Mouse (Mus musculus) erythroblast, embryonic 14.5 days (primary cell): Measurements from ENCODE around the gene Ube2e3. TPM values are rescaled to one million over a fixed set of nuclear protein-coding genes. Genes with fewer than 3 reads are reported as not detected.

Experiments
- H3K27me3 ChIP-seq: 2 replicates; pipeline ENCODE4 v1.6.1; 2012; ENCODE audit warnings: inconsistent platforms; ENCODE audit not compliant: control insufficient read depth
- H3K36me3 ChIP-seq: 2 replicates; pipeline ENCODE4 v1.6.1; 2012; ENCODE audit warnings: mild to moderate bottlenecking, inconsistent platforms; ENCODE audit not compliant: control insufficient read depth
- H3K4me1 ChIP-seq: 2 replicates; pipeline ENCODE4 v1.6.1; 2012; ENCODE audit warnings: inconsistent platforms; ENCODE audit not compliant: control insufficient read depth
- H3K4me3 ChIP-seq: replicated peaks from 2 replicates; pipeline ENCODE3; 2012; ENCODE audit warnings: moderate library complexity, mild to moderate bottlenecking, inconsistent platforms
- H3K9me3 ChIP-seq: 2 replicates; pipeline ENCODE4 v1.6.1; 2012; ENCODE audit warnings: low read length, inconsistent platforms, mixed read lengths; ENCODE audit not compliant: control insufficient read depth
- GATA1 ChIP-seq: IDR thresholded peaks from 2 replicates; pipeline ENCODE4 v1.6.1; 2012; ENCODE audit warnings: low read length, inconsistent platforms, mixed read lengths
- TAL1 ChIP-seq: IDR thresholded peaks from 3 replicates; pipeline ENCODE4 v1.6.1; 2012; ENCODE audit warnings: low read length, inconsistent platforms, mixed read lengths
- polyA plus RNA-seq: library from polyadenylated mRNA; stranded (reverse); fragments of >175 nt; gene quantifications from 2 replicates; pipeline ENCODE4 v1.2.3, GENCODE M21; 2012

Ube2e3 gene
- polyA plus RNA-seq = 26.8 and 37.8 TPM in 2 replicates

GRCm38 (mm10) chr2:78867726-78868510 is at the start of gene Ube2e3:
Ube2e3 (plus strand) TSS chr2:78868124.
- H3K27me3 ChIP-seq = no peaks in the 10 kb centered on the region
- peak within 1 kb of the TSS; percentile 91 for H3K4me3 ChIP-seq
- TF ChIP-seq TAL1 (no peak), GATA1 (no peak)
- no peaks in the 10 kb centered on the region for H3K9me3 ChIP-seq
- peaks cover 29% of the 10 kb centered on the region for H3K36me3 ChIP-seq
- H3K4me1 ChIP-seq = peaks cover 57% of the 10 kb centered on the region

- H3K9me3 ChIP-seq = no peaks in the 10 kb centered on the region
- TF ChIP-seq TAL1 = no peak
- no peak for TF ChIP-seq GATA1
- H3K36me3 ChIP-seq = no peaks in the 10 kb centered on the region
- H3K27me3 ChIP-seq = no peaks in the 10 kb centered on the region
- no peaks in the 10 kb centered on the region for H3K4me1 ChIP-seq
- H3K4me3 ChIP-seq = no peak overlapping the region
These were observed 38.0 kb upstream of the Ube2e3 start for GRCm38 (mm10) chr2:78829887-78830286.

- no peaks in the 10 kb centered on the region for H3K4me1 ChIP-seq
These were observed 26.3 kb upstream of the Ube2e3 start for GRCm38 (mm10) chr2:78841494-78842224.

GRCm38 (mm10) chr2:78844365-78844764 is 23.6 kb upstream of the Ube2e3 start:
- Histone ChIP-seq H3K36me3 (no peaks in the 10 kb centered on the region), H3K4me3 (no peak overlapping the region), H3K27me3 (no peaks in the 10 kb centered on the region), H3K9me3 (no peaks in the 10 kb centered on the region), H3K4me1 (no peaks in the 10 kb centered on the region)
- TF ChIP-seq TAL1 = no peak
- no peak for TF ChIP-seq GATA1

More at GRCm38 (mm10) chr2:78841494-78842224, 26.3 kb upstream of the Ube2e3 start:
- TF ChIP-seq TAL1 (no peak), GATA1 (no peak)
- Histone ChIP-seq H3K9me3 (no peaks in the 10 kb centered on the region), H3K27me3 (peaks cover under 1% of the 10 kb centered on the region; the same call in 1 of the 2 replicates), H3K36me3 (no peaks in the 10 kb centered on the region), H3K4me3 (no peak overlapping the region)

GRCm38 (mm10) chr2:78845274-78845673 is 22.6 kb upstream of the Ube2e3 start:
- no peak overlapping the region for H3K4me3 ChIP-seq
- H3K4me1 ChIP-seq = no peaks in the 10 kb centered on the region
- no peaks in the 10 kb centered on the region for H3K27me3 ChIP-seq
- TF ChIP-seq TAL1 (no peak), GATA1 (no peak)
- no peaks in the 10 kb centered on the region for H3K9me3 ChIP-seq
- H3K36me3 ChIP-seq = no peaks in the 10 kb centered on the region

GRCm38 (mm10) chr2:78845717-78846116 is 22.2 kb upstream of the Ube2e3 start:
- Histone ChIP-seq H3K4me3 (peak overlapping the region; percentile 2), H3K27me3 (no peaks in the 10 kb centered on the region)
- TF ChIP-seq GATA1 (no peak), TAL1 (no peak)

GRCm38 (mm10) chr2:78854315-78854714 is 13.6 kb upstream of the Ube2e3 start:
- peaks cover 16% of the 10 kb centered on the region for H3K4me1 ChIP-seq
- no peaks in the 10 kb centered on the region for H3K9me3 ChIP-seq
- TF ChIP-seq GATA1 = no peak
- H3K36me3 ChIP-seq = no peaks in the 10 kb centered on the region
- no peak overlapping the region for H3K4me3 ChIP-seq
- H3K27me3 ChIP-seq = no peaks in the 10 kb centered on the region

More at GRCm38 (mm10) chr2:78845717-78846116, 22.2 kb upstream of the Ube2e3 start:
- Histone ChIP-seq H3K9me3 (no peaks in the 10 kb centered on the region), H3K36me3 (no peaks in the 10 kb centered on the region), H3K4me1 (no peaks in the 10 kb centered on the region)

GRCm38 (mm10) chr2:78858628-78859027 is 9.3 kb upstream of the Ube2e3 start:
- no peaks in the 10 kb centered on the region for H3K9me3 ChIP-seq
- no peaks in the 10 kb centered on the region for H3K36me3 ChIP-seq
- H3K4me3 ChIP-seq = no peak overlapping the region
- no peak for TF ChIP-seq TAL1
- TF ChIP-seq GATA1 = no peak
- peaks cover 54% of the 10 kb centered on the region for H3K4me1 ChIP-seq
- no peaks in the 10 kb centered on the region for H3K27me3 ChIP-seq
